Mouse (Mus musculus) midbrain, embryonic 11.5 days (tissue): ENCODE results near the gene Dlgap4. TPM values are rescaled to one million over a fixed set of nuclear protein-coding genes. Genes with fewer than 3 reads are reported as not detected.
A peak's percentile ranks its signal among the peaks of the same experiment; 100 is the strongest.

Experiments
- ATAC-seq: fragments of 200-750 bp; cut with Nextera tagmentation; 2 replicates; pipeline ENCODE4 v1.8.0; 2017; ENCODE audit warnings: moderate TSS enrichment, moderate library complexity; ENCODE audit not compliant: low FRiP score
- DNase-seq: peaks from one replicate; pipeline ENCODE4 v3.0.0; 2015; ENCODE audit warnings: low spot score; ENCODE audit errors: missing footprints
- H3K27ac ChIP-seq: fragments of 300-500 bp; sonication (generic); 2 replicates; pipeline ENCODE4 v1.5.1; 2014; ENCODE audit warnings: low read depth, low read length
- H3K27me3 ChIP-seq: fragments of 300-500 bp; sonication (generic); 2 replicates; pipeline ENCODE4 v1.6.1; 2014; ENCODE audit warnings: mild to moderate bottlenecking, low read length, moderate library complexity, mixed read lengths; ENCODE audit not compliant: control insufficient read depth, insufficient read depth
- H3K36me3 ChIP-seq: fragments of 300-500 bp; sonication (generic); 2 replicates; pipeline ENCODE4 v1.6.1; 2014; ENCODE audit warnings: mild to moderate bottlenecking, low read length, moderate library complexity, mixed read lengths; ENCODE audit not compliant: control insufficient read depth, insufficient read depth
- H3K4me1 ChIP-seq: fragments of 300-500 bp; sonication (generic); 2 replicates; pipeline ENCODE4 v1.6.1; 2014; ENCODE audit warnings: low read length; ENCODE audit not compliant: control insufficient read depth, insufficient read depth
- H3K4me2 ChIP-seq: fragments of 300-500 bp; sonication (generic); 2 replicates; pipeline ENCODE4 v1.6.1; 2014; ENCODE audit warnings: mild to moderate bottlenecking, moderate library complexity
- H3K4me3 ChIP-seq: fragments of 300-500 bp; sonication (generic); 2 replicates; pipeline ENCODE4 v1.5.1; 2014; ENCODE audit warnings: low read depth, low read length
- H3K9ac ChIP-seq: fragments of 300-500 bp; sonication (generic); 2 replicates; pipeline ENCODE4 v1.6.1; 2014; ENCODE audit warnings: low read length
- H3K9me3 ChIP-seq: fragments of 300-500 bp; sonication (generic); 2 replicates; pipeline ENCODE4 v1.6.1; 2016; ENCODE audit warnings: low read length; ENCODE audit not compliant: control insufficient read depth
- WGBS: fragments of 180-500 bp; shearing (Covaris S2); extraction: QIAGEN DNeasy Blood & Tissue Kit; methylation state at CpG from one replicate; pipeline ENCODE4 v1.1.7; 2014; 5-methylcytosine and 5-hydroxymethylcytosine counted together
- polyA plus RNA-seq: library from polyadenylated mRNA; unstranded; fragments of >200 nt; fragmentation: Nextera tagmentation; extraction: Ambion mirVana; gene quantifications from 2 replicates; pipeline ENCODE4 v1.2.1, GENCODE M21; 2014

The Dlgap4 gene
- polyA plus RNA-seq, 1 experiment from 2014 or later = 127 TPM

GRCm38 (mm10) chr2:156809579-156809978 is 196.1 kb downstream of the Dlgap4 start:
- no peaks in the 10 kb centered on the region for H3K36me3 ChIP-seq
- no peak overlapping the region for H3K4me3 ChIP-seq
- H3K4me1 ChIP-seq = peaks cover 12% of the 10 kb centered on the region
- H3K27ac ChIP-seq = no peak overlapping the region
- H3K27me3 ChIP-seq = no peaks in the 10 kb centered on the region
- ATAC-seq (peak; percentile 40; the same call in 1 of the 2 replicates), DNase-seq (peak; percentile 95)
- no peak overlapping the region for H3K4me2 ChIP-seq
- WGBS = 59% methylated on average over 2 of the region's 2 CpGs
- no peaks in the 10 kb centered on the region for H3K9me3 ChIP-seq
- H3K9ac ChIP-seq = no peak overlapping the region

DNA sequence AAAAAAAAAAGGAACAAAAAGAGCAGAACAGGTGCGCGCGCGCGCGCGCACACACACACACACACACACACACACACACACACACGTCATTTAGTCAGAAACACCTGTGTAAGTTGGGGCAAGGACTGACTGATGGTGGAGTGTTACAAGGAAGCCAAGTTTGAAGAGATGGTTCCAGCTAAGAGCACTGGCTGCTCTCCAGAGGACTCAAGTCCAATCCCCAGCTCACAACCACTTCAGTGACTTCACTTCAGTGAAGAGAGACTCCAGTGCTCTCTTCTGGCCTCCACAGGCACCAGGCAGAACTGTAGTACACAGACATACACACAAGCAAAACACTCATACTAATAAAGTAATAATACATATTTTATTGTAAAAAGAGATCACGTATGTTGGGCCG is 197.2 kb downstream of the Dlgap4 start:
- Histone ChIP-seq H3K4me2 (no peak overlapping the region), H3K4me1 (peaks cover 16% of the 10 kb centered on the region), H3K9me3 (no peaks in the 10 kb centered on the region), H3K9ac (no peak overlapping the region), H3K36me3 (no peaks in the 10 kb centered on the region), H3K27me3 (no peaks in the 10 kb centered on the region), H3K27ac (no peak overlapping the region), H3K4me3 (no peak overlapping the region)
- DNase-seq (no peak), ATAC-seq (no peak)
- 98% methylated on average over 10 of the region's 10 CpGs for WGBS

- no peaks in the 10 kb centered on the region for H3K9me3 ChIP-seq
- no peak for ATAC-seq
- H3K9ac ChIP-seq = no peak overlapping the region
- no peak for DNase-seq
- no peak overlapping the region for H3K4me2 ChIP-seq
- H3K27ac ChIP-seq = no peak overlapping the region
- no peaks in the 10 kb centered on the region for H3K36me3 ChIP-seq
- no peaks in the 10 kb centered on the region for H3K27me3 ChIP-seq
- no peak overlapping the region for H3K4me3 ChIP-seq
- WGBS = 77% methylated on average over 5 of the region's 5 CpGs
- peaks cover 16% of the 10 kb centered on the region for H3K4me1 ChIP-seq
These were observed 198.1 kb downstream of the Dlgap4 start for GRCm38 (mm10) chr2:156811556-156811955.

Other genes with a start within 250 kb of the Dlgap4 start
- gene Epb41l1, start 192.8 kb upstream of the Dlgap4 start, polyA plus RNA-seq = 3.1 and 3.9 TPM in 2 replicates
- gene Aar2, start 66.1 kb upstream of the Dlgap4 start, polyA plus RNA-seq = 44.4 and 46.8 TPM in 2 replicates
- 112 and 118 TPM in 2 replicates for gene Myl9, start 161.7 kb downstream of the Dlgap4 start, polyA plus RNA-seq
- gene Tgif2, start 226.3 kb downstream of the Dlgap4 start, polyA plus RNA-seq = 81.2 and 88.6 TPM in 2 replicates
- 4.7 TPM in 2 replicates for gene 4930518I15Rik, start 244.2 kb downstream of the Dlgap4 start, polyA plus RNA-seq
- gene Rab5if, start 249.4 kb downstream of the Dlgap4 start, polyA plus RNA-seq = 196 and 205 TPM in 2 replicates